Mouse (Mus musculus): ENCODE measurements at regions not wholly inside any gene's neighbourhood (a gene's known extent, or its start where the extent isn't known, plus 50 kb on each side); places are given as distances from the start of the nearest gene placed in this dataset.

- no peak for DNase-seq (ENCODE audit: low read depth)
These were observed 129.1 kb upstream of the Gdf10 start for GRCm38 (mm10) chr14:33794262-33794661.

GRCm38 (mm10) chr14:33797551-33798303 lies 125.7 kb upstream of the Gdf10 start:
- no peak for DNase-seq (ENCODE audit: low read depth)

- no peak for DNase-seq (ENCODE audit: low read depth)
These were observed 119.1 kb upstream of the Gdf10 start for GRCm38 (mm10) chr14:33804321-33804720.

DNA sequence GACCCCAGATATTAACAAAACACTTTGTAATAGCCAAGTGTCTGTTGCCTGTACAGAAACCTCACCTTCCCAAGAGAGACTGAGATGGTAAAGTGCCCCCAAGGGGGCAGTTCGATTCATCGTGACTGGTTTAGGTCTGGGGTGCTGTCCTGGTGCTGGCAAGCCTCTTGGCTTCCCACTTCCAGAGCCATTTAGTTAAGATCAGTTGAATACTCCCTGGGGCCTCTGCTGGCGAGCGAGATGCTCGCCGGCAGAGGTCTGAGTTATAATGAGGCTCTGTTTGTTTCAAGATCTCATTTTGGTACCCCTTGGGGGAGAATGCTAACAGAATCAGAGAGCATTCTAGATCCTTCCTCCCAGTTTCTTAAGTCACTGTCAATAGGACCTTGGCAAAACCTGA lies 118.7 kb upstream of the Gdf10 start:
- DNase-seq (ENCODE audit: low read depth) = no peak

- no peak for DNase-seq (ENCODE audit: low read depth)
These were observed 116.2 kb upstream of the Gdf10 start for GRCm38 (mm10) chr14:33807196-33807595.

GRCm38 (mm10) chr14:33808593-33809265 lies 114.7 kb upstream of the Gdf10 start:
- DNase-seq (ENCODE audit: low read depth) = no peak

- DNase-seq (ENCODE audit: low read depth) = no peak
These were observed 112.8 kb upstream of the Gdf10 start for GRCm38 (mm10) chr14:33810584-33810983.

DNA sequence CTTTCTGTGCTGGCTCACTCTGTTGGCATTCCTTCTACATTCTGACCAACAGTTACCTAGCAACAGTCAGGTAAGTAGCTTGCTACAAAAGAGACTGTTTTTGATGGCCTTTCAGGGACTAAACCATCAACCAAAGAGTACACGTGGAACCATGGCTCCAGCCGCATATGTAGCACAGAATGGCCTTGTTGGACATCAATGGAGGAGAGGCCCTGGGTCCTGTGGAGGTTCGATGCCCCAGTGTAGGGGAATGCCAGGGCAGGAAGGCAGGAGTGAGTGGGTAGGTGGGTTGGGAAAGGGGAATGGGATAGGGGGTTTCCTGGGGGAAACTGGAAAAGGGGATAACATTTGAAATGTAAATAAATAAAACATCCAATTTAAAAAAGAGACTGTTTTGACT lies 112.1 kb upstream of the Gdf10 start:
- DNase-seq (ENCODE audit: low read depth) = no peak

DNA sequence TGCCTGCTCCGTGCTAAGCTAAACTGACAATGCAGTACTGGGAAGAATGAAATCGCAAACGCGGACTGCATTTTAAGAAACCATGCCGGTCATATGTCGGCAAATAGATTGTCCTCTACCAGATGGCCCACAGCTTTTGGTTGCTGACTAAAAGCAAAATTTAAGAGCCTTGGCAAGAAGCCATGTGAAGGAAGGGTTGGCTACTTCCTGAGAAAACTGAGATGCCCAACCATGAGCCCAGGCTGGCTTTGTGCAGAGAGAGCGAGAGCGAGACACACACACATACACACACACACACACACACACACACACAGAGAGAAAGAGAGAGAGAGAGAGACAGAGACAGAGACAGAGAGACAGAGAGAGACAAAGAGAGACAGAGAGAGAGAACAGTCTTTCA lies 111.1 kb upstream of the Gdf10 start:
- no peak for DNase-seq (ENCODE audit: low read depth)

- no peak for DNase-seq (ENCODE audit: low read depth)
These were observed 110.6 kb upstream of the Gdf10 start for GRCm38 (mm10) chr14:33812772-33813171.

DNA sequence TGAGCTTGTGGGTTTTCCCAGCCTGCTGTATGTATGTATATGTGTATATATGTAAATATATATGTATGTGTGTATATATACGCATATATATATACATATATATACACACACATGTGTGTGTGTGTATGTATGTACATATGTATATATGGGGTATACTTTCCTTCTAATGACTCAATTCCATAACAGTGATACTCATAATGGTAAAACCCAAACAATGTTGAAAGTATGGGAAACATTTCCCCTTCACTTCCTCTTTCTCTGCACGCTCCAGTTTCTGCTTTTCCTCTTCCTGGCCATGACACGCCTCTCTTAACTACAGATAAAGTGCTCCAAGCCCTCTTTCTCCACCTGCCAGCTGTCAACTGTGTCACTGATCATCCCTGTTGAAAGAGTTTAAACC lies 110.1 kb upstream of the Gdf10 start:
- DNase-seq (ENCODE audit: low read depth) = no peak

DNA sequence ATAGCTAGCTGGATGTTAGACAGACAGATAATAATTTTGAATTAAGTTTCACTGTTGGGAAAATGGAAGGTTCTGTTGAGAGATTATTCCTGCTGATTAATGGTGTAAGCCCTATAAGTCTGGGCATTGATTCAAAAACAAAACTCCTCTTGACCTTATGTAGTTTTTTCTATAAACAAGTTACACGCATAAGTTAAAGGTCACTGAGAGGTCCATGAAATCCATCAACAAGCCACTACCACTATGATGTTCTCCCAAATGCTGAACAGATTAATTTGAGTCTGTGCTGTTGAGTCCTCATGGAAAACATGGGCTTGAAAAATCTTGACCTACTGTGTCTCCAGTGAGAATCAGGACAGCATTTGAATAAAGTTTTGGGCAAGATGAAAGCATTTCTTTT lies 109.3 kb upstream of the Gdf10 start:
- DNase-seq (ENCODE audit: low read depth) = no peak

DNA sequence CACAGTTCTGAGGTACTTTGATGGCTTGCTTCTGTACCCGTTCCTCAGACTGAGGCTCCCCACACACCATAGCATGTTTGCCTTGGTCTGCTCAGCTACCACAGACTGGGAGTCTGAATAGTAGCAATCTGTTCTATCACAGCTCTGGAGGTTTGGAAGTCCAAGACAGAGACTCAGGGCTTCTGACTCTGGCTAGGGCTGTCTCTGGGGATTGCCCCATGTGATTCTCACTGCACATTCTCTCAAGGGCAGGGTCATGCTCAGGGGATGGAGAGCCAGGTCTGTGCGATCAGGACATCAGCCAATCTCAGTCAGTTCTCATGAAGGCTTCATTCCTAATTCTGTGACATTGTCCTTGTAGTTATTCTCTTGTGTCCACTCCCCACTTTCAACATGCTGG lies 108.8 kb upstream of the Gdf10 start:
- DNase-seq (ENCODE audit: low read depth) = no peak

- no peak for DNase-seq (ENCODE audit: low read depth)
These were observed 102.7 kb upstream of the Gdf10 start for GRCm38 (mm10) chr14:33820541-33821260.

GRCm38 (mm10) chr14:33821436-33821835 lies 102.0 kb upstream of the Gdf10 start:
- DNase-seq (ENCODE audit: low read depth) = no peak

- no peak for DNase-seq (ENCODE audit: low read depth)
These were observed 98.9 kb upstream of the Gdf10 start for GRCm38 (mm10) chr14:33824421-33824874.

DNA sequence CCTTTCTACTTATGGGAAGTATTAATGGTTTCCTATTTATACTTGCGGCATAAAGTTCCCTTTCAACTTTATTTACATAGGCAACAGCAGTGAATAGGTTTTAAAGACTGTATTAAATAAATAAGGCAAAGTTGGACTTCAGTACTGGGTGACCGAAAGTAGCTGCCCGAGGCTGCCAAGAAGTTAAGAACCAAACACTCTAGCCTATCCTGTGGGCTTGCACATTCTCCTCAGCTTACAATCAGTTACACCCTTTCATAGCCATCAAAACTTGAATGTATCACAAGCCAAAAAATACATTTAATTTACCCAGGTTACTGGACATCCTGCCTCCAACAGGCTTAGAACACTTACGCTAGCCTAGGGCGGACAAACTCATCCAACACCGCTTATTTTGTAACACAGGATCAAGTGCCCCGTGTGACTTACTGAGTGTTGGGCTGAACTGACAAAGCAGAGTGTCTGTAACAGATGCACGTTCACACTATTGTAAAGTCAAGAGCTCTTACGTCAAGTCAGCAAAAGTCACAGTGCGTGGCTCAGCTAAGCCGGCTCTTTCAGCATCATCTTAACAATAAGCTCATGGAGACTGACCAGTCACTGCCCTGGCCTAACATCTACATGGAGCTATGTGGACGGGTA lies 97.3 kb upstream of the Gdf10 start:
- DNase-seq (ENCODE audit: low read depth) = no peak

DNA sequence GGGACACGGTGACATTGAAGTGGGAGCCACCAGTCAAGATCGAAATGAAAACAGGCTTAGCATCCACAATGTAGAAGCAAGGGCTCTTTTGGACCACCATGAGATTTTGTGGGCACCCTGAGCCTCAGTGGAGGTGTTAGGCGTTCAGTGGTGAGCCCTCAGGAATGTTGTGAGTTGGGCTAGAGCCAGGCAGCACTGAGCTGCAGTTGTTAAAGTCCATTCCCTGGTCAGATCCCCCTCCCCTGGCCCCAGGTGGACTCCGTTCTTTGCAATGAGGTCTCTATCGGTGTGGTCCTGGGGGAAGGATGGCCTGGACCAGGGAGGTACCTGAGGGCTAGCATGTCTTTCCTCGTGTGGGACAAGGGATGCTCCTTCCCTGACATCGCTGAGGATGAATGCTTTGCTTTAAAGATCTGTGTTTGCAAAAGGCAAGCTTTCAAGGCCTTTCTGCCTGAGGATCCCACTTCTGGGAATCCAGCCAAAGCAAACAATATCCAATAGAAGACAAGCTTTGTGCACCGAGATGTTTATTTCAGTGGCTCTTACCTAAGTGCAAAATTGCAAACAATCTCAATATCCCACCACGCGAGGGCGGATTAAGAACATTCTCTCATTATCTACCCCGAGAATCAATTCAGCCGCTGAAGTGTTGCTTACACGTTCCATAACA lies 90.6 kb upstream of the Gdf10 start:
- DNase-seq (ENCODE audit: low read depth) = no peak

- DNase-seq (ENCODE audit: low read depth) = no peak
These were observed 87.0 kb upstream of the Gdf10 start for GRCm38 (mm10) chr14:33836341-33836740.

- DNase-seq (ENCODE audit: low read depth) = no peak
These were observed 81.6 kb upstream of the Gdf10 start for GRCm38 (mm10) chr14:33841821-33842220.

GRCm38 (mm10) chr14:33853499-33853898 lies 69.9 kb upstream of the Gdf10 start:
- DNase-seq (ENCODE audit: low read depth) = no peak

DNA sequence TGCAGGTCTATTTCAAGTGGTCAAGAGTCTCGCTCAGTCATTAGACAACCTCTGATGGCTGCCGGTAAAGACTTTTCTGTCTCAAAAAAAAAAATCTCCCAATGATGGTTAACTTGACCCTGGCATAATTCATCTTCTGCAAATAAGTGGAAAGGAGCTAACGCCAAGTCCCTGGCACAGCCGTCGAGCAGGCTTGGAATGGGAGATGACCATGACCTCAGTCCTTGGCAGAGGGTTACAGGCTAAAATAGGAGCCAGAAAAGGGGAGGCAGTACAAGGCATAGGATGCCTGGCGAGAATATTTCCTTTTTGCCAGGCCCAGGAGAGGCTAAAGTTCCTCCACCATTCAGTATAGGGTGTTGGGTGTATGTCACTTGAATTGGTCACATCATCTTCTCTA lies 69.2 kb upstream of the Gdf10 start:
- DNase-seq (ENCODE audit: low read depth) = no peak

Measured in NIH3T3 (cell line).